Mouse (Mus musculus): ENCODE results near the gene Rftn1. TPM values are rescaled to one million over a fixed set of nuclear protein-coding genes. Genes with fewer than 3 reads are reported as not detected.

The Rftn1 gene
- polyA plus RNA-seq, 1 experiment from 2014 or later = 12.8 TPM

DNA sequence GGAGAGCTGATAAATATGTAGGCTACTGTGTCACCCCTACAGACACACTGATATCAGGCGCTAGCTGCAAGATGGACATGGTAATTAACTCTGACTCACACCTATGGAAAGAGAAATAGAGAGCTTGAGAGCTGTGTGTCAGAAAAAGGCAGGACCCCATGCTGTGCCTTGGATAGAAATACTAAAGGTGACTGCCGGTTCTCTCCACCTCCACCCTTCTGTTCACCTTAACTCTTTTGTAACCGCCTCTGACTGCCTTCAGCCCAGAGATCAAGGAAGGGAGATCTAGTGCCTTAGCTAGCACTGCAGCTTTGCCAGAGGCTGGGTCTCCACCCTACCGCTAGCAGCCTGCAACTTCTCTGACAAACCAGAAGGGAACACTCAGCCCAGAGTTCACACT, 187.3 kb downstream of the Rftn1 start:
- H3K36me3 ChIP-seq (ENCODE audit: control insufficient read depth, insufficient read depth, low read length) = no peaks in the 10 kb centered on the region
- H3K4me3 ChIP-seq (replicated peaks; ENCODE audit: low read depth, low read length) = no peak overlapping the region
- H3K4me2 ChIP-seq (ENCODE audit: low read length) = no peak overlapping the region
- DNase-seq (no peak), ATAC-seq (ENCODE audit: low FRiP score, low TSS enrichment) (no peak)
- H3K27ac ChIP-seq (replicated peaks; ENCODE audit: low read depth, low read length) = no peak overlapping the region
- no peak overlapping the region for H3K9ac ChIP-seq (replicated peaks; ENCODE audit: low read length)
- H3K9me3 ChIP-seq (ENCODE audit: control insufficient read depth, low read length) = no peaks in the 10 kb centered on the region
- peaks cover 28% of the 10 kb centered on the region for H3K4me1 ChIP-seq (ENCODE audit: control insufficient read depth, insufficient read depth, low read length)
- 88% methylated on average over 4 of the region's 4 CpGs for WGBS
- no peaks in the 10 kb centered on the region for H3K27me3 ChIP-seq (ENCODE audit: control insufficient read depth, insufficient read depth, low read length)

DNA sequence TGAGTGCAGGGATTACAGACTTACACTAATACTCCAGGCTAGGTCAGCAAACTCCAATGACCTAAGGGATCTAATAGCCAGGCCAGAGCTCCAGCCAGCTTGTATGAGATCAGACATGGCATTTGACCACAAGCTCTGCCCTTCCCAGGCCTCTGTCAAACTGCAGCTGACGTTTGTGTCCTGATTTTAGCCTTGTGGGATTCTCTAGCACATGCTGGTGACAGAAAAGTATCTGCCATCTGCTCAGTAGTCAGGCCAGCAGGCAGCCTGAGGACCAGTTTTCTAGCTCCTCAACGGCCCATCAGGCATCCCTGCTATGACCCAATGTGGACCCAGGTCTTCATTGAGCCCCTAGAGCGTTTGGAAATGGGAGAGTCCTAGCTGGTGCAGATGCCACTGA, 188.3 kb downstream of the Rftn1 start:
- no peak overlapping the region for H3K4me3 ChIP-seq (replicated peaks; ENCODE audit: low read depth, low read length)
- H3K9ac ChIP-seq (replicated peaks; ENCODE audit: low read length) = no peak overlapping the region
- no peaks in the 10 kb centered on the region for H3K27me3 ChIP-seq (ENCODE audit: control insufficient read depth, insufficient read depth, low read length)
- no peak overlapping the region for H3K27ac ChIP-seq (replicated peaks; ENCODE audit: low read depth, low read length)
- peaks cover 19% of the 10 kb centered on the region for H3K4me1 ChIP-seq (ENCODE audit: control insufficient read depth, insufficient read depth, low read length)
- no peak overlapping the region for H3K4me2 ChIP-seq (ENCODE audit: low read length)
- DNase-seq = no peak
- WGBS = 78% methylated on average over 3 of the region's 3 CpGs
- no peaks in the 10 kb centered on the region for H3K9me3 ChIP-seq (ENCODE audit: control insufficient read depth, low read length)
- ATAC-seq (ENCODE audit: low FRiP score, low TSS enrichment) = no peak
- no peaks in the 10 kb centered on the region for H3K36me3 ChIP-seq (ENCODE audit: control insufficient read depth, insufficient read depth, low read length)

DNA sequence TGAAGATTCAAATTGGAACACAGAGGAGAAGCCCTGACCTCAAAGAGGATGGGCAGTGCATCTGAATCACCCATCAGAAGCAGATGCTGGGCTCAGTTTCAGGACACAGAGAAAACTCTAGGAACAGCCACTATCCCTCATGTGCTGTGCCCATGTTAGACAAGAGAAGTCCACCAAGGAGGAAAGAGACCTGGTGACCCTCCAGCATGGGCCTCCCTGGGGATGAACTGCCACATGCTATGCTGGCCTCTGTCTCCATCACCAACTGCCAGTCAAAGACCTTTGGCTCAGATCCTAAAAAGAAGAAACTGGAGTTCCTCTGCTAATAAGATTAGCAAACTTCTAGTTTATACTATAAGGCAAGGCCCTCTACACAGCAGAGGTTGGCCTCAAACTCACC, 188.7 kb downstream of the Rftn1 start:
- Histone ChIP-seq H3K27me3 (ENCODE audit: control insufficient read depth, insufficient read depth, low read length) (no peaks in the 10 kb centered on the region), H3K27ac (replicated peaks; ENCODE audit: low read depth, low read length) (no peak overlapping the region), H3K9ac (replicated peaks; ENCODE audit: low read length) (no peak overlapping the region), H3K4me3 (replicated peaks; ENCODE audit: low read depth, low read length) (no peak overlapping the region), H3K4me2 (ENCODE audit: low read length) (no peak overlapping the region), H3K9me3 (ENCODE audit: control insufficient read depth, low read length) (no peaks in the 10 kb centered on the region), H3K4me1 (ENCODE audit: control insufficient read depth, insufficient read depth, low read length) (peaks cover 14% of the 10 kb centered on the region), H3K36me3 (ENCODE audit: control insufficient read depth, insufficient read depth, low read length) (no peaks in the 10 kb centered on the region)
- DNase-seq = no peak
- ATAC-seq (ENCODE audit: low FRiP score, low TSS enrichment) = no peak

DNA sequence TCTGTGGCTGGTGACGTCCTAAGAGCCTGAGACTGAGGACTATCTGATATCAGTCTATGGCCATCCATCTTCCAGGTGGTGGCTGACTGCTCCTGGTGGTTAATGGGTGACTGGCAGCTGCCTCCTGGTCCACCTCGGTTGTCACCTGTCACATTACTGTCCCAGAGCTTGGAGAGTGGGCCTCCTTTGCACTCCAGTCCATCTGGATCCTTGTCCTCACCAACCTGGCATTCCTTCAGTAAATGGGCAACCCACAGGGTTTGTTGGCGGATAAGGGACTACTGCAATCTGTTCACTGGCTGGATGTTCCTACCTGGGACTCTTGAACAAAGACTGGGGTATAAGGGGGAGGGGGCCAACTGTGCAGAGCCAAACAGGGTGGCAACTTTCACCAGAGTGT, 189.9 kb downstream of the Rftn1 start:
- Histone ChIP-seq H3K36me3 (ENCODE audit: control insufficient read depth, insufficient read depth, low read length) (no peaks in the 10 kb centered on the region), H3K4me2 (ENCODE audit: low read length) (no peak overlapping the region), H3K27me3 (ENCODE audit: control insufficient read depth, insufficient read depth, low read length) (no peaks in the 10 kb centered on the region), H3K27ac (replicated peaks; ENCODE audit: low read depth, low read length) (no peak overlapping the region), H3K4me3 (replicated peaks; ENCODE audit: low read depth, low read length) (no peak overlapping the region), H3K9ac (replicated peaks; ENCODE audit: low read length) (no peak overlapping the region), H3K4me1 (ENCODE audit: control insufficient read depth, insufficient read depth, low read length) (0 out of 2 replicates have a peak, but pooled peaks cover 5% of the 10 kb centered on the region), H3K9me3 (ENCODE audit: control insufficient read depth, low read length) (no peaks in the 10 kb centered on the region)
- DNase-seq (no peak), ATAC-seq (ENCODE audit: low FRiP score, low TSS enrichment) (no peak)
- WGBS = 89% methylated on average over 3 of the region's 3 CpGs

DNA sequence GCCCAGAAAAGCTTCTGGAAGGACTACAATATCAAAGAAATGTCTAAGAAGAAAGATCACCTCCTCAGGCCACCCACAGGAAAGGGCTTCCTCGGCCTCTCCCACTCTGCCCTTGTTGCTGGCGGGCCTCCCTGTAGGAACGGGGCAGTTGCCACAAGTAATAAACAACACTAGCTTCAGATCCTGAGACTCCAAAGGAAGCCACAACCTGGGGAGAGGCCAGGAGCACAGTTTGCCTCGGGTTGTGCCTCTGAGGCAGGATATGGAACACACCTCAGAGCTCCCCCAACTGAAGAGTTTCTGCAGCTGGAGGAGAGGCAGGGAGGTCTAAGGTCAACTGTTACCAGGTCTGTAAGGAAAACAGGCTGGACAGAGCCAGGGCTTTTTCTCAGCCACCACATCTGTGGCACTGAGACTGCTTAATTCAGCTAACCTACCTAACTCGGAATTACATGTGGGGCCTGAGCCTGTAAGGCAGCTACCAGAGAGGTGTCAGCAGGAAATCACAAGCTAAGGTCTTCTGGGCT, 193.8 kb downstream of the Rftn1 start:
- H3K9me3 ChIP-seq (ENCODE audit: control insufficient read depth, low read length) = no peaks in the 10 kb centered on the region
- H3K36me3 ChIP-seq (ENCODE audit: control insufficient read depth, insufficient read depth, low read length) = no peaks in the 10 kb centered on the region
- no peaks in the 10 kb centered on the region for H3K4me1 ChIP-seq (ENCODE audit: control insufficient read depth, insufficient read depth, low read length)
- no peak overlapping the region for H3K9ac ChIP-seq (replicated peaks; ENCODE audit: low read length)
- 81% methylated on average over 5 of the region's 5 CpGs for WGBS
- no peaks in the 10 kb centered on the region for H3K27me3 ChIP-seq (ENCODE audit: control insufficient read depth, insufficient read depth, low read length)
- H3K27ac ChIP-seq (replicated peaks; ENCODE audit: low read depth, low read length) = no peak overlapping the region
- no peak overlapping the region for H3K4me2 ChIP-seq (ENCODE audit: low read length)
- no peak for ATAC-seq (ENCODE audit: low FRiP score, low TSS enrichment)
- no peak overlapping the region for H3K4me3 ChIP-seq (replicated peaks; ENCODE audit: low read depth, low read length)
- no peak for DNase-seq

DNA sequence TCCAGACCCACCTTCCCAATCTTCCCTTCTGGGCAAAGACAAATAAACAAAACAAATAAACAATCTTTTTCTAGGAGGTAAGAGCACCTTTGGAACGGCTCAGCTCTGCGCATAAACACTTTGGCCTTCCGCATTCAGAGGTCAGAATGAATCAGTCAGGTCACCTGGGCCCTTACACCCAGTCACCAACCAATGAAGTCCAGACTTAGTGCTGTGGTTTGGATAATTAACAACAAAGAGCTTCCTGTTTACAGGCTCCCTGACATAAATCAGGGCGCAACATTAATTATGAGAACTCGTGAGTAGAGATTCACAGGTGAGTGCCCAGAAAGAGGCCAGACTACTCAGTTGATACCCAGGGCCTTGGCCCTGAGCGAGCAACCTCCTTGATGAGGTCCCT, 194.4 kb downstream of the Rftn1 start:
- DNase-seq (no peak), ATAC-seq (ENCODE audit: low FRiP score, low TSS enrichment) (no peak)
- 91% methylated on average over 6 of the region's 6 CpGs for WGBS
- H3K36me3 ChIP-seq (ENCODE audit: control insufficient read depth, insufficient read depth, low read length) = no peaks in the 10 kb centered on the region
- H3K4me2 ChIP-seq (ENCODE audit: low read length) = no peak overlapping the region
- H3K9me3 ChIP-seq (ENCODE audit: control insufficient read depth, low read length) = no peaks in the 10 kb centered on the region
- H3K27ac ChIP-seq (replicated peaks; ENCODE audit: low read depth, low read length) = no peak overlapping the region
- H3K9ac ChIP-seq (replicated peaks; ENCODE audit: low read length) = no peak overlapping the region
- H3K27me3 ChIP-seq (ENCODE audit: control insufficient read depth, insufficient read depth, low read length) = no peaks in the 10 kb centered on the region
- H3K4me1 ChIP-seq (ENCODE audit: control insufficient read depth, insufficient read depth, low read length) = no peaks in the 10 kb centered on the region
- no peak overlapping the region for H3K4me3 ChIP-seq (replicated peaks; ENCODE audit: low read depth, low read length)

DNA sequence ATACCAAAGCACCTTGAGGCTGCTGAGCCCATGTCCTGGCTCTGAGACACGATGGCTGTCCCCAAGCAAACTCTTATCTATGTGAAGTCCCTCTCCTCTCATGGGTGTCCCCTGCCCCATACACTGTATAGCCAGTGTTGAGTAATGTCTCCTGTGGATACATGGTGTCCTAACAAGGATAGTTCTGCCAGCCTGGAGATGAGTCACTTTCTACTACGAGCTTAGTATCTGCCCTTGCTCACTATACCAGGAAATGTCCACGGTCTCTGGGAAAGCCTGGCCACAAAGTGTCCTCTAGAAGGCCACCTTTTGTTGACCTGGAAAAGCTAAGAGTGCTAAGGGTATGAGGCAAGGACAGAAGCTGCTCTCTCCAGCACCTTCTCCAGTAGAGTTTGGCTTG, 195.2 kb downstream of the Rftn1 start:
- H3K4me1 ChIP-seq (ENCODE audit: control insufficient read depth, insufficient read depth, low read length) = no peaks in the 10 kb centered on the region
- no peak for DNase-seq
- ATAC-seq (ENCODE audit: low FRiP score, low TSS enrichment) = no peak
- no peak overlapping the region for H3K9ac ChIP-seq (replicated peaks; ENCODE audit: low read length)
- no peak overlapping the region for H3K27ac ChIP-seq (replicated peaks; ENCODE audit: low read depth, low read length)
- WGBS = 93% methylated on average over 3 of the region's 3 CpGs
- H3K4me3 ChIP-seq (replicated peaks; ENCODE audit: low read depth, low read length) = no peak overlapping the region
- H3K4me2 ChIP-seq (ENCODE audit: low read length) = no peak overlapping the region
- H3K9me3 ChIP-seq (ENCODE audit: control insufficient read depth, low read length) = no peaks in the 10 kb centered on the region
- H3K36me3 ChIP-seq (ENCODE audit: control insufficient read depth, insufficient read depth, low read length) = no peaks in the 10 kb centered on the region
- H3K27me3 ChIP-seq (ENCODE audit: control insufficient read depth, insufficient read depth, low read length) = no peaks in the 10 kb centered on the region

DNA sequence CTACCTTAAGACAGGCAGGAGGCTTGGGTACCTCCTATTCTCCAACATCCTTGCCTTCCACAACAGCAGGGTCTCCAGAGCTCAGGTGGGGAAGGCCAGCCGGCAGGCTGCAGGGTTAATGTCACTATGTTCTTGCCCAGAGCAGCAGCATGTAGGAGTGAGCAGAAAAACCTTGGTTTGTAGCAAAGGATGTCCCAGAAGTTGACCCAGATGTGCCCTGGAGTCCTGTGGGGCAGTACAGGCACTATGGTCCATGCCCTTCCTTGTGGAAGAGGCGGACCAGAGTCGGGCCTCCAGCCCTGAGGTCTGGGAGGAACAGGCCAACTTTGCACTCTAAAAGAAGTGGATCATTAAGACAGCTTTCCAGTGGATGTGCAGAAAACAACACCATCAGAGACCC, 196.8 kb downstream of the Rftn1 start:
- no peaks in the 10 kb centered on the region for H3K36me3 ChIP-seq (ENCODE audit: control insufficient read depth, insufficient read depth, low read length)
- DNase-seq (no peak), ATAC-seq (ENCODE audit: low FRiP score, low TSS enrichment) (no peak)
- no peaks in the 10 kb centered on the region for H3K4me1 ChIP-seq (ENCODE audit: control insufficient read depth, insufficient read depth, low read length)
- no peak overlapping the region for H3K4me2 ChIP-seq (ENCODE audit: low read length)
- 78% methylated on average over 3 of the region's 3 CpGs for WGBS
- H3K9me3 ChIP-seq (ENCODE audit: control insufficient read depth, low read length) = no peaks in the 10 kb centered on the region
- H3K9ac ChIP-seq (replicated peaks; ENCODE audit: low read length) = no peak overlapping the region
- H3K4me3 ChIP-seq (replicated peaks; ENCODE audit: low read depth, low read length) = no peak overlapping the region
- no peaks in the 10 kb centered on the region for H3K27me3 ChIP-seq (ENCODE audit: control insufficient read depth, insufficient read depth, low read length)
- no peak overlapping the region for H3K27ac ChIP-seq (replicated peaks; ENCODE audit: low read depth, low read length)

DNA sequence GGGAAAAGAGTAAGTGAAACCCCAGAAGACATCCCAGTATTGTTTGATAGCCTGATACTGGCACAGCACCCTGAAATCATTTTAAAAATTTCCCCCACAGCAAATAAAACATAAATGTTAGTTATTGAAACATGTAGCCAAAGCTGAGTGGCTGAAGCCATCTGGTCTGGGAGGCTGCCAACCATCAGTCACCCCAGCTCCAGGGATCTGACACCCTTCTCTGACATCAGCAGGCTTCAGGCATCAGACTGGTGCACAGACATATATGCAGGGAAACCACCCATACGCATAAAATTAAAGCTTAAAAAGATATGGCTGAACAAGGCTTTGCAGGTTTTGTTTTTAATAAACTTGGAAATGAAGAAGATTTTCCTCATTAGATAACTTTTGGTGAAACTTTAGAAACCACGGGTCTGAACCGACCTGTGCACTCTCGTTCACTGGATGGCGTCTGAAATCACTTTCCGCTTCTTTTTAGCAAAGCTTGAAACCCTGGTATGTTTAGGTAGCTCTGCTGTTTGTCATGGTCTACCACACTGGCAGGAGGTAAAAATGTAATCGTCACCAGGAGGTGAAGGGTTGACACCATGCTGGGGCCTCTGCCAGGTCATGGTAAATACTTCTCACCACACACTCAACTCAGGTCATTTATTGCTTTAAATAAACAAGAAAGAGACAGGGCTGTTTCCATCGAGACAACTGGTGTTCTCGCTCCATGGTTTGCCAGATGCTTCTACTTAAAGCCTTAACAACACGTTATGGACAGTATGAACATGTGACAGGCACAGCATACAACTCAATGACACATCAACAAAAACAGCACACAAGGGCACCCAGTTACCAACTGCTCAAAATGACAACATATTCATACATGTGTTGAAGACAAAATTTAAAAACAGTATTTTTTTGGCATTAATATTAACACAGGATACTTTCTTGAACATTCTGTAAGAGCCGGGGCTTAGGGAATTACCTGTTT, 197.6 kb downstream of the Rftn1 start:
- no peak for DNase-seq
- no peak overlapping the region for H3K9ac ChIP-seq (replicated peaks; ENCODE audit: low read length)
- no peaks in the 10 kb centered on the region for H3K27me3 ChIP-seq (ENCODE audit: control insufficient read depth, insufficient read depth, low read length)
- H3K4me1 ChIP-seq (ENCODE audit: control insufficient read depth, insufficient read depth, low read length) = no peaks in the 10 kb centered on the region
- no peak overlapping the region for H3K27ac ChIP-seq (replicated peaks; ENCODE audit: low read depth, low read length)
- ATAC-seq (ENCODE audit: low FRiP score, low TSS enrichment) = no peak
- no peak overlapping the region for H3K4me3 ChIP-seq (replicated peaks; ENCODE audit: low read depth, low read length)
- 88% methylated on average over 11 of the region's 11 CpGs for WGBS
- no peaks in the 10 kb centered on the region for H3K36me3 ChIP-seq (ENCODE audit: control insufficient read depth, insufficient read depth, low read length)
- H3K9me3 ChIP-seq (ENCODE audit: control insufficient read depth, low read length) = no peaks in the 10 kb centered on the region
- H3K4me2 ChIP-seq (ENCODE audit: low read length) = no peak overlapping the region
